Mouse (Mus musculus): ENCODE results near the gene Dis3l2.
A peak's percentile ranks its signal among the peaks of the same experiment; 100 is the strongest.

The Dis3l2 gene

DNA sequence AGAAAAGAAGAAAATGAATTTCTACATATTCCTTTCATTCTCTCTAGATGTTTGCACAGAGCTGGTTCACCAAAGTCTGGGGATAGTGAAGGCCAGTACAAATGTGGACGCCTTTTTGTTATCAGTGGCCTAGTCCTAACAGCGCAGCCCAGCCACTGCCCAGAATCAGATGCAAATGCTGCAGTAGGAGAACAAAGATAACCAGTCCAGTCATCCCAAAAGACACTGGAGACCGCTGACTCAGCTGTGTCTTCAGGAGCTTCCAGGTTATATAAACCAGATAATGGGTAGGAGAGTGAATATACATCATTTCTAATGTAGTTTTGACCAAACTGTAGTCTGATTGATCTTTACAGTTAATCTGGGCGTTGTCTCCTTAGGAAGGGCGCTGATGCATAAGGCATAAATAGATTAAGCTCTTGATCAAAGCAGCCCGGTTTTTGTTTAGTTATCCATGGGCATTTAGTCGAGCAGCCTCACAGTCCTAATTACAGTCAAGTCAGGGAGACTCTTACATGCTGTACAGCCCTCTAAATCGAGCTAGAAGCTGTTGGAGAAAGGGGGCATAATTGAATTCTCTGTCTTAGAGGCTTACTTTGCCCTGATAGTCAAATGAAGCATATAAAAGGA, 212.9 kb downstream of the Dis3l2 start:
- no peak for DNase-seq (ENCODE audit: low read depth)

GRCm38 (mm10) chr1:86925776-86926175, 222.2 kb downstream of the Dis3l2 start:
- no peak for DNase-seq (ENCODE audit: low read depth)

DNA sequence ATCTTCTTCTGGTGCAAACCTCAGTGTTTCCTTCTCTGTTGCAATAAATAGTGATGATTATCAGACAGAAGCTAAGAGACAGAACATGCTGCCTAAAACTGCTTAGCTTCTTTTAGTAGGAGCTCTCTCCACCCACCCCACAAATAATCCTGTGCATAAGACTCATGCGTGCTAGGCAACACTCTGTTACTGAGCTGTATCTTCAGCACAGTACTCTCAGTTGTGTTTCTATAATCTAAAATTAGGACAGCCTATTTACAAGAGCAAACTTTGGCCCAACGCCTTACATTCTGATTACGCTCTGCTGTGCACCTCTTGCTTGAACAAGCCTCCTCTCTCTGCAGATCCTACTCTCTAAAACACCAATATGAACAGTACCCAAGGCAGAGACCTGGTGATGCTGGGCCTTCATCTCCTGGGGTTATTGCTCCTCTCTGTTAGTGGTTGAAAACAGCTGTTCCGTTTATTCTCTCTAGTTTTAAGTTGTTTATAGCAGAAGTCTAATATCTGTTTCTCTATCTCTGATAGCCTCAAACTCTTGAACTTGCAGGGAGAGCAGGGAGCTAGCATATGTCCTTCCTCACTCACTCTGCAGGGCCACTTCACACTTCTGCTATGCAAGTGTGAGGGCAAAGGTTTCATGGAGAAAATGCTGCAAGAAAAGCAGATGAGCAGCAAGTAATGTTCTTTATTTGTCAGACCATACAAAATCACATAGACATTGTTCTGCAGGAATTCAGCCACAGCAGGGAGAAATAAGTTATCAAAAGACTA, 228.2 kb downstream of the Dis3l2 start:
- no peak for DNase-seq (ENCODE audit: low read depth)

GRCm38 (mm10) chr1:86932810-86933209, 229.2 kb downstream of the Dis3l2 start:
- DNase-seq (ENCODE audit: low read depth), result no peak

GRCm38 (mm10) chr1:86933656-86934055, 230.0 kb downstream of the Dis3l2 start:
- no peak for DNase-seq (ENCODE audit: low read depth)

- no peak for DNase-seq (ENCODE audit: low read depth)
Observed at GRCm38 (mm10) chr1:86951501-86952205, 248.0 kb downstream of the Dis3l2 start.

GRCm38 (mm10) chr1:86955801-86956200, 252.2 kb downstream of the Dis3l2 start:
- DNase-seq (ENCODE audit: low read depth), result no peak

- peak; percentile 4 for DNase-seq (ENCODE audit: low read depth)
Observed at GRCm38 (mm10) chr1:86968261-86968964, 264.8 kb downstream of the Dis3l2 start.

DNA sequence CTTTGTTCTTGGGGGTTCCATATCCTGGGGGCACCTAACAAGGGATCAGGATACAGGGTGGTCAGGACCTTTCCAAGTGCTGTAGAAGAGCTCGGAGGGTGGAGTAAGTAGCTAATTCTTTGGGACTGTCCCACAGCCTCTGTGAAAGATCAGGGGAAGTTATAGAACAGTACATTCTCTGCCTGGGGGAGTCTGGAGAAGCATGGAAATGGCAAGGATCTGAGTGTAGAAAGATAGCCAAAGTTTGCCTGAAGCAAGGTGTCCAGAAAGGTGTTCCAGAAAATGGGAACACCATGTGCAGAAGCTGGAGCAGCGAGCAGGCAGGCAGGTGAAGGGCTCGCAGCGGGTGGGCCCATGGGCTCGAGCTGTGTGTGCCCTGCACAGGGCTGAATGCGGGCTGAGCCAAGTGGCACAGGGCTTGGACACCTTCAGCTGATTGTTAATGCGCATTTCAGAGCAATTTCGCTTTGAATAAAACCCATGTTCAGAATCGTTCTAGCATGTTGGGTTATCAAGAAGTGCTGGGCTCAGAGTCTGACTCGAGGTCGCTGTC, 265.6 kb downstream of the Dis3l2 start:
- DNase-seq (ENCODE audit: low read depth), result no peak

DNA sequence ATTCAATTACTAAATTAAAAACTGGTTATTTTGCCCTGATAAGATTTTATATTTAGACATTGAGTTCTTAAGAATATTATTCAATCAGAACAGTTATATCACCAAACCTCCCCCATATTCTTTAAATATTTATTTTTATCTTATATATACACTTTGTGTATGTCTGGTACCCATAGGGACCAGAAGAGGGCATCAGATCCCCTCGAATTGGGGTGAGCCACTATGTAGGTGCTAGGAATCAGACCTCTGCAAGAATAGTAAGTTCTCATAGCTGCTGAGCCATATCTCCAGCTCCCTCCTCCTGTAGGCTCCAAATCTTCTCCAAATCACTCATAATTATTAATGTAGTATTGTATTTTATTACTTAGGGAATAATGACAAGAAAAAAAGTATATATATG, 269.1 kb downstream of the Dis3l2 start:
- DNase-seq (ENCODE audit: low read depth), result no peak

DNA sequence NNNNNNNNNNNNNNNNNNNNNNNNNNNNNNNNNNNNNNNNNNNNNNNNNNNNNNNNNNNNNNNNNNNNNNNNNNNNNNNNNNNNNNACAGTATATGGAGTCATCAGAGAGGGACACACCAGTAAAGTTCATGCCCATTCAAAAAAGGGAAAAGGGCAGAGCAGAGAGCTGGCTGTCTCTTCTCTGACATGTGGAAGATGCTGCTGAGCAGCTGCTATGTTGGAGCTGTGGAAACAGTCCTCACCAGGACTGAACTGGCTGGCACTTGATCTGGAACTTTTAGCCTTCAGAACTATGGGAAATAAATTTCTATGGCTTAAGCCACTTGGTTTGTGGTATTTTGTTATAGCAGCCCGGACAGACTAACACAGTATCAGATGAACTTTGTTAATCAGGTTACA, 273.4 kb downstream of the Dis3l2 start:
- no peak for DNase-seq (ENCODE audit: low read depth)

- DNase-seq (ENCODE audit: low read depth), result no peak
Observed at GRCm38 (mm10) chr1:86986372-86986771, 282.8 kb downstream of the Dis3l2 start.

DNA sequence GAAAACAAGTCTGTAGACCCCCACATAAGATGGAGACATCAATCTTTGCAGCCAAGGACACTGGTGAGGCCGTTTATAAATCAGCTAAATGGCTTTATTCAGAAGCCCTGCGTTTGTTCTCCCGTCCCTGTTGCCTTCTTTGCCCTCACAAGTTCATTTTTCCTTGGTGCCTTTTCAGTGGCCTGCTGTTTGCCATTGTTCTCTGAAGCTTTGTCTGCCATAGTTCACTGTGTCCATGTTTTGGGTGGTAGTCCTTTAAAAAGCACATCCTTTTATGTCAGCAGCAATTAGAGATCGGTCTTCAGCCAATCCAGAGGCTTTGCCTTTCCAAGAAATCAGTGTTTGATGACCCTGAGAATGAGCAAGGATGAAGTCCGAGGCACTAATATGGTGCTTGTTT, 289.2 kb downstream of the Dis3l2 start:
- DNase-seq (ENCODE audit: low read depth), result no peak

DNA sequence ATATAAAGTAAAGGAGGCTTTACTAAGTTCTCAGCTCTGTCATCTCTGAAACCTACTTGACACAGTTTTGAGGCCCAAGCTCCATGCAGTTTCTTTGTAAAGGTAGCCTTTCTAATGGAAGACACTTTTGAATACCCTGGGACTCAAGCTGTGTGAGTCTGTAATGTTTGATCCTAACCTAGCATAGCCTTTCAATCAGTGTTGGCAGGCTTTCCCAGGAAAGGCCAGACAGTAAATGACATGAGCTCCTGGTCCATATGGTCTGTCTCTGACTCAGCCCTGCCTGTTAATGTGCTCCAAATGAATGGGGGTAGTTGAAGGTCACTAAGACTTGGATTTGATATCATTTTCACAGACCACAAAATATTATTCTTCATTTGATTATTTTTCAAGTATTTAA, 290.4 kb downstream of the Dis3l2 start:
- no peak for DNase-seq (ENCODE audit: low read depth)

- no peak for DNase-seq (ENCODE audit: low read depth)
Observed at GRCm38 (mm10) chr1:86998051-86998450, 294.4 kb downstream of the Dis3l2 start.

DNA sequence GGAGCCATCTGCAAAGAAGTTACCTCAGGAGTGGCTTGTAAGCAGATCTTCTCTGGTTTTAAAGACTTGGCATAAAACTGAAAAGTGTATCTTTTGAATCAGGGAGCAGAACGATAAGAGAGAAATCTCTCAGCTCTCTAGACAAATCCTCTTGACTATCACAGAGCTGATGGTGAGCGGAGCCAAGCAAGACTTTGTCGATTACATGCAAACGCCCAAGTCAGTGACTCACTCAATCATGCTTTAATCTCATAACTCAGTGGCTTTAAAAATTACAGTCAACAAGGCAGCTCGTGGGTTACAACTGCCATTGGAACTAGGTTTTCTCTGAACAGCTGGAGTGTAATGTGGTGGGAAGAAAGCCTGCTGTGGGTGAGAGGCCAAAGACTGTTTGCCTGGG, 297.8 kb downstream of the Dis3l2 start:
- no peak for DNase-seq (ENCODE audit: low read depth)

GRCm38 (mm10) chr1:87002545-87003168, 299.0 kb downstream of the Dis3l2 start:
- DNase-seq (ENCODE audit: low read depth), result no peak

- DNase-seq (ENCODE audit: low read depth), result no peak
Observed at GRCm38 (mm10) chr1:87003169-87003552, 299.6 kb downstream of the Dis3l2 start.

DNA sequence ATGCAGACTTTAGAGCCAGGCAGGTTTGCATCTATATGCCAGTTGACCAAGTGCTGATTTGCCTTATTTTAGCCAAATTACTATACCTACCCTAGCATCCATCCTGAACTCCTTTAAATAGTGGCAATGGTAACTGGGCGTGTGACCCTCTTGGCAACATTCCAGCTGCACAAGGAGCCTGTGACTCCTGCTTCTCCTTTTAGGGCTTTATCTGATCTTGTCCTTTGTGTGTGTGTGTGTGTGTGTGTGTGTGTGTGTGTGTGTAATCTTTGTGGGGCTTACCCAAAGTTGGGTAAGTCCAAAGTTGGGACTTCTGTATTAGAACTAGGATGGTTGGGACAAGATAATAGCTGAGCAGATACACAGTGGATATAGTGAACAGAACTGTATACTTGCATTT, 302.8 kb downstream of the Dis3l2 start:
- no peak for DNase-seq (ENCODE audit: low read depth)

DNA sequence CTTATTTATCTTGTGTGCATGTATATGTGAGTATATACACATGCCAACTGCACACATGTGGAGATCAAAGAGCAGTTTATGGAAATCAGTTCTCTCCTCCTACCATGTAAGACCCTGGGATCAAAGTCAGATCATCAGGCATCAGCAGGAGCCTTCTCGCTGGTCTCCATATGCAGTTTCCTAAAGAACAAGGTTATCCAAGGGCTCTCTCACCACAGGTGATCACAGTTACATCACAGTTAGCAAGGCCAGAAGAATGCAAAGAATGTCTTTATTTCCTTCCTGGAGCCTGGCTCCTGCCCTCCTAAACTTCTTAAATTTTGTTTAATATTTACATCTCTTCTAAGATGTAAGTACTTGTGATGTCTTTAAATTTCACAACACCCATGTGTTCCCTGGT, 304.6 kb downstream of the Dis3l2 start:
- DNase-seq (ENCODE audit: low read depth), result no peak

GRCm38 (mm10) chr1:87009156-87009555, 305.5 kb downstream of the Dis3l2 start:
- no peak for DNase-seq (ENCODE audit: low read depth)
